ENCODE assay signal across 13 mouse cellular contexts in genomic region chr2:10370176-10370575, GRCm38 (mm10). TPM values are rescaled to one million over a fixed set of nuclear protein-coding genes. Genes with fewer than 3 reads are reported as not detected.
A peak's percentile ranks its signal among the peaks of the same experiment; 100 is the strongest.
DNase-seq lines count a peak whose midpoint lies in the region; ATAC-seq lines count a peak whose summit lies in the region.
"Had no signal": no experiment of that assay in that cellular context is flagged by ENCODE, and none has a peak within 500 bp of the region (broad histone marks: within the 10 kb centered on the region; RNA-seq: fewer than 3 reads in every experiment).

TSS of gene Sfmbt2 (plus strand) at chr2:10370510.

- no peak within 1 kb of the TSS for H3K4me3 ChIP-seq in midbrain, embryonic 13.5 days (replicated peaks)
- H3K4me3 ChIP-seq in midbrain, embryonic 15.5 days: no peak within 1 kb of the TSS
- H3K4me3 ChIP-seq in hindbrain, embryonic 16.5 days (ENCODE audit: low read length): no peak within 1 kb of the TSS; the same call in 1 of the 2 replicates
- H3K4me3 ChIP-seq: gastrocnemius, adult 2 months had no signal

- H3K27me3 ChIP-seq in midbrain, embryonic 13.5 days: peaks cover 72% of the 10 kb centered on the region
- peaks cover 37% of the 10 kb centered on the region for H3K27me3 ChIP-seq in midbrain, embryonic 15.5 days (replicated peaks)
- peaks cover 40% of the 10 kb centered on the region for H3K27me3 ChIP-seq in hindbrain, embryonic 16.5 days (replicated peaks; ENCODE audit: control insufficient read depth, insufficient read depth, low read length)

- no peak within 1 kb of the TSS for H3K9ac ChIP-seq in midbrain, embryonic 13.5 days (replicated peaks)
- H3K9ac ChIP-seq in midbrain, embryonic 15.5 days: no peak within 1 kb of the TSS
- no peak within 1 kb of the TSS for H3K9ac ChIP-seq in hindbrain, embryonic 16.5 days (ENCODE audit: low read depth, low read length)

- no peak for ATAC-seq in midbrain, embryonic 13.5 days
- ATAC-seq in midbrain, embryonic 15.5 days (replicated peaks): no peak
- no peak for ATAC-seq in hindbrain, embryonic 16.5 days
- ATAC-seq: lung, postnatal 0 days had no signal

- H3K27ac ChIP-seq in midbrain, embryonic 13.5 days: no peak within 1 kb of the TSS
- no peak within 1 kb of the TSS for H3K27ac ChIP-seq in midbrain, embryonic 15.5 days
- H3K27ac ChIP-seq in hindbrain, embryonic 16.5 days (ENCODE audit: low read depth, low read length): no peak within 1 kb of the TSS
- H3K27ac ChIP-seq: gastrocnemius, adult 2 months had no signal

- DNase-seq in heart, adult 11 months: peak; percentile 35
- DNase-seq in heart, postnatal 14 days: no peak
- peak; percentile 76 for DNase-seq in yolk sac, embryonic 10.5 days (ENCODE audit: low spot score)
- no peak for DNase-seq in Muller cell, postnatal 12 days (ENCODE audit: inconsistent ontology term)
- DNase-seq in thymus, postnatal 14 days: no peak
- DNase-seq: cerebellum, postnatal 36 days; gastrocnemius, adult 2 months; kidney, postnatal 25 days; retina, postnatal 1 day had no signal

- H3K36me3 ChIP-seq in midbrain, embryonic 13.5 days: no peaks in the 10 kb centered on the region
- H3K36me3 ChIP-seq in midbrain, embryonic 15.5 days (replicated peaks): no peaks in the 10 kb centered on the region
- no peaks in the 10 kb centered on the region for H3K36me3 ChIP-seq in hindbrain, embryonic 16.5 days (ENCODE audit: control insufficient read depth, insufficient read depth, low read length)

- 0 out of 2 replicates have a peak within 1 kb of the TSS, but pooled peaks have one; percentile 93 for H3K4me2 ChIP-seq in midbrain, embryonic 13.5 days (replicated peaks)
- H3K4me2 ChIP-seq in midbrain, embryonic 15.5 days: no peak within 1 kb of the TSS
- H3K4me2 ChIP-seq in hindbrain, embryonic 16.5 days (ENCODE audit: low read length): peak within 1 kb of the TSS; percentile 10

- H3K9me3 ChIP-seq in midbrain, embryonic 13.5 days: no peaks in the 10 kb centered on the region
- no peaks in the 10 kb centered on the region for H3K9me3 ChIP-seq in midbrain, embryonic 15.5 days
- no peaks in the 10 kb centered on the region for H3K9me3 ChIP-seq in hindbrain, embryonic 16.5 days (ENCODE audit: control insufficient read depth, low read length)

- intact Hi-C loops in heart, postnatal 14 days (cut with DNase I): loop anchor here (5.0 kb wide), 1 partner anchor 687 kb away; no protein-coding TSS in a partner anchor

- H3K4me1 ChIP-seq in midbrain, embryonic 13.5 days (replicated peaks): peaks cover 20% of the 10 kb centered on the region
- peaks cover 28% of the 10 kb centered on the region for H3K4me1 ChIP-seq in midbrain, embryonic 15.5 days
- peaks cover 14% of the 10 kb centered on the region for H3K4me1 ChIP-seq in hindbrain, embryonic 16.5 days (ENCODE audit: control insufficient read depth, insufficient read depth, low read depth, low read length)

- under 1% methylated on average over 10 of the region's 10 CpGs for WGBS in midbrain, embryonic 13.5 days
- under 1% methylated on average over 10 of the region's 10 CpGs for WGBS in midbrain, embryonic 15.5 days
- WGBS in hindbrain, embryonic 16.5 days: under 1% methylated on average over 10 of the region's 10 CpGs

RNA-seq across cellular contexts. Expression of gene Sfmbt2, which starts in this region (rescaled TPM):
- under 1 TPM; 0.56 to 0.69 TPM for total RNA-seq in heart, postnatal 14 days (2021)
- polyA plus RNA-seq in midbrain, embryonic 13.5 days (2015; fragmentation: Nextera tagmentation; extraction: Ambion mirVana): 2.9 TPM in 2 replicates
- 5.2 and 6.3 TPM in 2 replicates for polyA plus RNA-seq in midbrain, embryonic 15.5 days (2015; fragmentation: Nextera tagmentation; extraction: Ambion mirVana)
- 6.3 and 6.6 TPM in 2 replicates for polyA plus RNA-seq in hindbrain, embryonic 16.5 days (2015; fragmentation: Nextera tagmentation; extraction: Ambion mirVana)

Comparison
In these comparisons a context has a peak if more than half of its experiments do, and no peak if none do; other contexts are left out.
1. DNase-seq: peak in heart, adult 11 months (single experiment) and yolk sac, embryonic 10.5 days (single experiment); none in heart, postnatal 14 days (0 of 2), Muller cell, postnatal 12 days (single experiment) and thymus, postnatal 14 days (single experiment).